Mouse (Mus musculus): ENCODE data around the gene Zdhhc9.

- no peak for TF ChIP-seq CTCF (IDR thresholded peaks at IDR 0.05; ENCODE audit: low read depth, low read length)
- TF ChIP-seq POLR2A (IDR thresholded peaks at IDR 0.05; ENCODE audit: insufficient read depth, low read length) = no peak
These were observed 5.7 kb downstream of the Zdhhc9 start for GRCm38 (mm10) chrX:48202995-48203394.

All from ES-Bruce4 (cell line).